Mouse (Mus musculus) midbrain, postnatal 0 days (tissue): ENCODE data around the gene Tbc1d8b. TPM values are rescaled to one million over a fixed set of nuclear protein-coding genes. Genes with fewer than 3 reads are reported as not detected.

ENCODE experiments used
- ATAC-seq: fragments of 200-750 bp; cut with Nextera tagmentation; 2 replicates; pipeline ENCODE4 v1.8.0; 2017; ENCODE audit warnings: moderate number of reproducible peaks, mild to moderate bottlenecking, moderate TSS enrichment, moderate library complexity; ENCODE audit not compliant: low FRiP score
- DNase-seq: peaks from one replicate; pipeline ENCODE4 v3.0.0-alpha.2; 2015; ENCODE audit warnings: low spot score
- H3K27ac ChIP-seq: fragments of 300-500 bp; sonication (generic); 2 replicates; pipeline ENCODE4 v1.5.1; 2014; ENCODE audit warnings: low read depth, mild to moderate bottlenecking, low read length, mixed read lengths
- H3K27me3 ChIP-seq: fragments of 300-500 bp; sonication (generic); 2 replicates; pipeline ENCODE4 v1.6.1; 2014; ENCODE audit warnings: low read length, control low read depth, mixed read lengths; ENCODE audit not compliant: insufficient read depth
- H3K36me3 ChIP-seq: fragments of 300-500 bp; sonication (generic); 2 replicates; pipeline ENCODE4 v1.6.1; 2014; ENCODE audit warnings: low read length, control low read depth, mixed read lengths; ENCODE audit not compliant: insufficient read depth
- H3K4me1 ChIP-seq: fragments of 300-500 bp; sonication (generic); 2 replicates; pipeline ENCODE4 v1.6.1; 2014; ENCODE audit warnings: mild to moderate bottlenecking, control low read depth, antibody characterized with exemption, low read length, mixed read lengths; ENCODE audit not compliant: insufficient read depth
- H3K4me2 ChIP-seq: fragments of 300-500 bp; sonication (generic); 2 replicates; pipeline ENCODE4 v1.6.1; 2014; ENCODE audit warnings: low read depth, mild to moderate bottlenecking, low read length, mixed read lengths; ENCODE audit not compliant: poor library complexity, severe bottlenecking
- H3K4me3 ChIP-seq: fragments of 300-500 bp; sonication (generic); 2 replicates; pipeline ENCODE4 v1.5.1; 2014; ENCODE audit warnings: low read depth, mild to moderate bottlenecking, low read length, moderate library complexity
- H3K9ac ChIP-seq: fragments of 300-500 bp; sonication (generic); replicated peaks from 2 replicates; pipeline ENCODE4 v1.6.1; 2014; ENCODE audit warnings: mild to moderate bottlenecking, low read length, moderate library complexity, mixed read lengths; ENCODE audit not compliant: poor library complexity, severe bottlenecking
- H3K9me3 ChIP-seq: fragments of 300-500 bp; sonication (generic); 2 replicates; pipeline ENCODE4 v1.6.1; 2016; ENCODE audit warnings: low read length, control low read depth
- CTCF ChIP-seq: IDR thresholded peaks from 2 replicates; pipeline ENCODE4 v1.5.1; 2016; ENCODE audit warnings: antibody characterized with exemption, mild to moderate bottlenecking
- WGBS: fragments of 180-500 bp; shearing (Covaris S2); extraction: QIAGEN DNeasy Blood & Tissue Kit; methylation state at CpG from one replicate; pipeline ENCODE4 v1.1.7; 2014; 5-methylcytosine and 5-hydroxymethylcytosine counted together
- polyA plus RNA-seq: library from polyadenylated mRNA; unstranded; fragments of >200 nt; fragmentation: Nextera tagmentation; extraction: Ambion mirVana; gene quantifications from 2 replicates; pipeline ENCODE4 v1.2.1, GENCODE M21; 2015
- total RNA-seq: library from RNA; depleted of rRNA; stranded (reverse); fragments of >200 nt; gene quantifications from 2 replicates; pipeline ENCODE4 v1.2.3, GENCODE M21; 2014; rRNA removed

Gene Tbc1d8b
- total and polyA plus RNA-seq, 2 experiments from 2014 or later, result 0.27 to 0.71 TPM

GRCm38 (mm10) chrX:139799953-139800352 is 115.2 kb downstream of the Tbc1d8b start:
- TF ChIP-seq CTCF, result no peak
- Histone ChIP-seq H3K4me2 (no peak overlapping the region), H3K27me3 (no peaks in the 10 kb centered on the region), H3K9ac (no peak overlapping the region), H3K4me1 (no peaks in the 10 kb centered on the region), H3K36me3 (no peaks in the 10 kb centered on the region), H3K9me3 (no peaks in the 10 kb centered on the region), H3K27ac (no peak overlapping the region), H3K4me3 (no peak overlapping the region)
- 68% methylated on average over 3 of the region's 3 CpGs for WGBS
- no peak for DNase-seq
- no peak for ATAC-seq

DNA sequence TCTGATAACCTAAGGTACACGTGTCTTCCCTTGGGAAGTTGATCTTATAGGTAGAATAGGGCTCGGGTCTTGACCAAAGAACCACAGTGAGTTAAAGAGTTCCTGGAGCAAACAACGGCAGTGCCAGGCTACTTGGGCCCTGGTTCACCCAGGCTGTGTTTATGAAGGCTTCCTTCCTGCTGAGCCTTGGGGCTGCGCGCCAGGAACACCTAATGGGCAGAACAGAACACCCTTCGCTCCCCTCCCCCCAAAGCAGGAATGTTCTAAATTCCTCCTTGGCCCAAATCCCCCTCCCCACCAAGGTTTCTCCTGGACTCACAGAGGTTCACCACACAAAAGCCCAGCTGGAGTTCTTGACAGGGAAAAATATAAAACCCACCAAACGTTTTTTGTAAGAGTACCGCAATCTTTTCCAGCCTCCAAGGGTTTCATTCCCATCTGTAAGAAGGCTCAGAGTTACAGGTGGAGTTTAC is 115.6 kb downstream of the Tbc1d8b start, which contains the start of gene Cldn2:
Gene Cldn2, plus strand, starts transcription at position 423 of the 473 bp plus-strand sequence.
- no peak for TF ChIP-seq CTCF
- no peak for ATAC-seq
- 75% methylated on average over 8 of the region's 8 CpGs for WGBS

More for the DNA sequence above, 115.6 kb downstream of the Tbc1d8b start, which contains the start of gene Cldn2:
- Histone ChIP-seq H3K27me3 (no peaks in the 10 kb centered on the region), H3K27ac (no peak within 1 kb of the TSS), H3K9me3 (no peaks in the 10 kb centered on the region), H3K9ac (no peak within 1 kb of the TSS), H3K4me2 (no peak within 1 kb of the TSS), H3K36me3 (no peaks in the 10 kb centered on the region), H3K4me1 (no peaks in the 10 kb centered on the region), H3K4me3 (no peak within 1 kb of the TSS)
- no peak for DNase-seq

Other genes starting within 250 kb of the Tbc1d8b start
- 0.60 and 0.61 TPM in 2 replicates for gene D330045A20Rik, start 204.6 kb upstream of the Tbc1d8b start, total RNA-seq
- gene D330045A20Rik, start 204.6 kb upstream of the Tbc1d8b start, polyA plus RNA-seq, result 1.4 and 1.7 TPM in 2 replicates
- 7.0 and 8.3 TPM in 2 replicates for gene Rnf128, start 121.7 kb upstream of the Tbc1d8b start, total RNA-seq
- gene Rnf128, start 121.7 kb upstream of the Tbc1d8b start, polyA plus RNA-seq, result 8.5 and 10.0 TPM in 2 replicates
- gene Gm15013, start 29.5 kb downstream of the Tbc1d8b start, total RNA-seq, result not detected in 2 replicates
- not detected in 2 replicates for gene Gm15013, start 29.5 kb downstream of the Tbc1d8b start, polyA plus RNA-seq
- not detected in 2 replicates for gene Ripply1, start 97.4 kb downstream of the Tbc1d8b start, total RNA-seq
- gene Ripply1, start 97.4 kb downstream of the Tbc1d8b start, polyA plus RNA-seq, result not detected in 2 replicates
- 0.52 and 1.4 TPM in 2 replicates for gene Cldn2, start 115.8 kb downstream of the Tbc1d8b start, total RNA-seq
- 0.25 and 0.31 TPM in 2 replicates for gene Cldn2, start 115.8 kb downstream of the Tbc1d8b start, polyA plus RNA-seq
- 2.6 and 10.2 TPM in 2 replicates for gene Morc4, start 186.7 kb downstream of the Tbc1d8b start, total RNA-seq
- gene Morc4, start 186.7 kb downstream of the Tbc1d8b start, polyA plus RNA-seq, result 2.5 and 3.1 TPM in 2 replicates